12 mouse cellular contexts compared by ENCODE assay signal in the genomic region with DNA sequence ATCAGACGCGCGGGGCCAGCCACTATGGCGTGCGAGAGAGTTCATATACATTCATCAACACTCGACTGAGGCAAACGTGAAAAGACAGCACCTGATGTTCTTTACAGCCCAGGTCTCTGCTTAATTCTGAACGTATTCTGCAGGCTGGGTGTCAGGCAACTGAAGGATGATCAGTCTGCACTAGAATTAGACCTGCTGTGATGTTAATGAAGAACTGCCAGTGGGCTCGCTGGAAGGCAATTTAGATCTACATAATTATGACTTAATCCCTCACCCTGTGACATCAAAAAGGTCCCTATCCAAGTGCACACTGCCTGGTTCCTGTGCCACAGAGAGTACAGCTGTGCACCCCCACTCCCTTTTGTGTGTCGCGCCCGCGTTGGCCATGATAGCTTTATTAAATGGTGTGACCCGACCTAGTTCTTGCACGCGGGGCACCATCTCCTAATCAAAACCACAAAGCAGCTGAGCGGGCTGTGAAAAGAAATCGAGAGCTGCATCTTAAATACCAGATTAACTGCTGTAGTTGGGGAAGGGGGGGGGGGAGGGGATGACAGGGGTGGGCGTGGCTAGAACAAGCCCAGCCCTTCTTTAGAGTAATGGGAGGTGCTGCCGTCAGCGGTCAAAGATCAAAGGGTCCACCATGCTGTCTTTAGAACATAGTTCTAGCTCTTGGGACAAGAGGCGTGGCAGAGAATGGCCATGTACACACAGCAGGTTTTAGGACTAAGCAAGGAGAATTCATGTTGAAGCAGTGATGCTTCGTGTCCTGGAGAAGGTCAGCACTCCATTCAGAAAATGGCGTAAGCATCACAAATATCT. TPM values are rescaled to one million over a fixed set of nuclear protein-coding genes. Genes with fewer than 3 reads are reported as not detected.
DNase-seq lines count a peak whose midpoint lies in the region; ATAC-seq lines count a peak whose summit lies in the region.
"Had no signal": no experiment of that assay in that cellular context is flagged by ENCODE, and none has a peak within 500 bp of the region (broad histone marks: within the 10 kb centered on the region; RNA-seq: fewer than 3 reads in every experiment).

No protein-coding gene starts in this region.

- no peaks in the 10 kb centered on the region for H3K27me3 ChIP-seq in embryonic facial prominence, embryonic 11.5 days (ENCODE audit: control insufficient read depth, insufficient read depth, low read length)
- H3K27me3 ChIP-seq in embryonic facial prominence, embryonic 10.5 days (replicated peaks; ENCODE audit: low read depth, poor library complexity, severe bottlenecking), result no peaks in the 10 kb centered on the region
- no peaks in the 10 kb centered on the region for H3K27me3 ChIP-seq in embryonic facial prominence, embryonic 13.5 days
- H3K27me3 ChIP-seq in hindbrain, embryonic 15.5 days, result no peaks in the 10 kb centered on the region
- H3K27me3 ChIP-seq: embryonic facial prominence, embryonic 15.5 days; limb, embryonic 13.5 days had no signal

- peak; percentile 23; the same call in 1 of the 2 replicates for ATAC-seq in embryonic facial prominence, embryonic 11.5 days (replicated peaks; ENCODE audit: insufficient number of reproducible peaks, low FRiP score, low TSS enrichment, low read depth)
- ATAC-seq in embryonic facial prominence, embryonic 13.5 days (ENCODE audit: insufficient number of reproducible peaks, insufficient read depth, low FRiP score, low TSS enrichment, low read depth), result no peak
- ATAC-seq in hindbrain, embryonic 15.5 days (ENCODE audit: low FRiP score, low read depth), result peak; percentile 81
- no peak for ATAC-seq in megakaryocyte-erythroid progenitor cell, adult 5-6 weeks (replicated peaks; ENCODE audit: low FRiP score, low TSS enrichment, poor library complexity, severe bottlenecking)

- H3K36me3 ChIP-seq in embryonic facial prominence, embryonic 11.5 days (replicated peaks; ENCODE audit: control insufficient read depth, insufficient read depth, low read depth, low read length), result no peaks in the 10 kb centered on the region
- no peaks in the 10 kb centered on the region for H3K36me3 ChIP-seq in embryonic facial prominence, embryonic 10.5 days (replicated peaks)
- no peaks in the 10 kb centered on the region for H3K36me3 ChIP-seq in embryonic facial prominence, embryonic 13.5 days
- H3K36me3 ChIP-seq in hindbrain, embryonic 15.5 days, result no peaks in the 10 kb centered on the region
- H3K36me3 ChIP-seq: embryonic facial prominence, embryonic 15.5 days; limb, embryonic 13.5 days had no signal

- H3K9ac ChIP-seq in embryonic facial prominence, embryonic 11.5 days (replicated peaks; ENCODE audit: low read length), result no peak overlapping the region
- H3K9ac ChIP-seq in embryonic facial prominence, embryonic 13.5 days, result no peak overlapping the region
- no peak overlapping the region for H3K9ac ChIP-seq in hindbrain, embryonic 15.5 days
- H3K9ac ChIP-seq: embryonic facial prominence, embryonic 15.5 days; limb, embryonic 13.5 days had no signal

- H3K27ac ChIP-seq in embryonic facial prominence, embryonic 11.5 days (replicated peaks; ENCODE audit: low read depth, low read length), result no peak overlapping the region
- H3K27ac ChIP-seq in embryonic facial prominence, embryonic 10.5 days (replicated peaks), result no peak overlapping the region
- no peak overlapping the region for H3K27ac ChIP-seq in embryonic facial prominence, embryonic 13.5 days
- H3K27ac ChIP-seq in hindbrain, embryonic 15.5 days (replicated peaks), result 0 out of 2 replicates have a peak overlapping the region, but pooled peaks have one; percentile 14
- H3K27ac ChIP-seq: embryonic facial prominence, embryonic 15.5 days; limb, embryonic 13.5 days had no signal

- WGBS in embryonic facial prominence, embryonic 11.5 days, result 40% methylated on average over 24 of the region's 24 CpGs
- WGBS in embryonic facial prominence, embryonic 10.5 days, result 47% methylated on average over 24 of the region's 24 CpGs
- WGBS in embryonic facial prominence, embryonic 13.5 days, result 47% methylated on average over 24 of the region's 24 CpGs
- WGBS in hindbrain, embryonic 15.5 days, result 25% methylated on average over 24 of the region's 24 CpGs

- no peak overlapping the region for H3K4me2 ChIP-seq in embryonic facial prominence, embryonic 11.5 days (ENCODE audit: low read depth, low read length)
- H3K4me2 ChIP-seq in embryonic facial prominence, embryonic 13.5 days, result 0 out of 2 replicates have a peak overlapping the region, but pooled peaks have one; percentile 7
- peak overlapping the region; percentile 45 for H3K4me2 ChIP-seq in hindbrain, embryonic 15.5 days
- H3K4me2 ChIP-seq: embryonic facial prominence, embryonic 15.5 days; limb, embryonic 13.5 days had no signal

- no peaks in the 10 kb centered on the region for H3K9me3 ChIP-seq in embryonic facial prominence, embryonic 11.5 days (replicated peaks; ENCODE audit: control insufficient read depth, low read length)
- H3K9me3 ChIP-seq in embryonic facial prominence, embryonic 10.5 days, result no peaks in the 10 kb centered on the region
- no peaks in the 10 kb centered on the region for H3K9me3 ChIP-seq in embryonic facial prominence, embryonic 13.5 days
- no peaks in the 10 kb centered on the region for H3K9me3 ChIP-seq in hindbrain, embryonic 15.5 days
- H3K9me3 ChIP-seq: embryonic facial prominence, embryonic 15.5 days; limb, embryonic 13.5 days had no signal

- DNase-seq in embryonic facial prominence, embryonic 11.5 days (ENCODE audit: low spot score), result peak; percentile 16
- no peak for DNase-seq in embryonic facial prominence, embryonic 10.5 days (ENCODE audit: low spot score)
- peak; percentile 27 for DNase-seq in neural tube, embryonic 10.5 days (ENCODE audit: extremely low spot score, low spot score)
- DNase-seq in yolk sac, embryonic 10.5 days (ENCODE audit: low spot score), result no peak
- DNase-seq in heart, adult 11 months, result no peak
- DNase-seq: adrenal gland, adult 2 months; cerebellum, adult 11 months had no signal

- H3K4me3 ChIP-seq in embryonic facial prominence, embryonic 11.5 days (ENCODE audit: low read depth, low read length), result no peak overlapping the region
- H3K4me3 ChIP-seq in embryonic facial prominence, embryonic 10.5 days, result no peak overlapping the region
- H3K4me3 ChIP-seq in embryonic facial prominence, embryonic 13.5 days, result no peak overlapping the region
- H3K4me3 ChIP-seq in hindbrain, embryonic 15.5 days, result no peak overlapping the region
- H3K4me3 ChIP-seq: embryonic facial prominence, embryonic 15.5 days; limb, embryonic 13.5 days had no signal

- H3K4me1 ChIP-seq in embryonic facial prominence, embryonic 11.5 days (ENCODE audit: control insufficient read depth, insufficient read depth, low read length), result no peaks in the 10 kb centered on the region
- peaks cover 10% of the 10 kb centered on the region; the same call in 1 of the 2 replicates for H3K4me1 ChIP-seq in embryonic facial prominence, embryonic 10.5 days
- H3K4me1 ChIP-seq in embryonic facial prominence, embryonic 13.5 days, result no peaks in the 10 kb centered on the region
- H3K4me1 ChIP-seq in hindbrain, embryonic 15.5 days (replicated peaks), result peaks cover 12% of the 10 kb centered on the region
- H3K4me1 ChIP-seq: embryonic facial prominence, embryonic 15.5 days; limb, embryonic 13.5 days had no signal

RNA-seq across cellular contexts. Expression of a gene that starts 36.8 kb away (rescaled TPM):
- polyA plus RNA-seq in embryonic facial prominence, embryonic 11.5 days (2014; fragmentation: Nextera tagmentation; extraction: Ambion mirVana), result 0.67 and 0.70 TPM in 2 replicates
- polyA plus RNA-seq in embryonic facial prominence, embryonic 10.5 days (2016; fragmentation: Nextera tagmentation; extraction: Ambion mirVana), result 0.89 and 1.1 TPM in 2 replicates
- polyA plus RNA-seq in embryonic facial prominence, embryonic 13.5 days (2015; fragmentation: Nextera tagmentation; extraction: Ambion mirVana), result 0.34 and 0.45 TPM in 2 replicates
- polyA plus RNA-seq in hindbrain, embryonic 15.5 days (2015; fragmentation: Nextera tagmentation; extraction: Ambion mirVana), result 1.00 and 1.1 TPM in 2 replicates
- total RNA-seq in megakaryocyte-erythroid progenitor cell, adult 5-6 weeks (2014; fragmentation: Nextera tagmentation), result 0.44 TPM in 1 of 2 replicates, not detected in the other
- 0.76 TPM in 1 of 2 replicates, not detected in the other for total RNA-seq in megakaryocyte-erythroid progenitor cell, adult 5-6 weeks (2017)

Comparison
In these comparisons a context has a peak if more than half of its experiments do, and no peak if none do; other contexts are left out.
1. ATAC-seq: peak in embryonic facial prominence, embryonic 11.5 days (single experiment) and hindbrain, embryonic 15.5 days (single experiment); none in embryonic facial prominence, embryonic 13.5 days (single experiment) and megakaryocyte-erythroid progenitor cell, adult 5-6 weeks (single experiment).
2. DNase-seq: peak in embryonic facial prominence, embryonic 11.5 days (single experiment) and neural tube, embryonic 10.5 days (single experiment); none in embryonic facial prominence, embryonic 10.5 days (single experiment), yolk sac, embryonic 10.5 days (single experiment) and heart, adult 11 months (single experiment).